Mouse (Mus musculus): Measurements from ENCODE around the gene Sprr4. TPM values are rescaled to one million over a fixed set of nuclear protein-coding genes. Genes with fewer than 3 reads are reported as not detected.
"Not testable (repeated sequence)": the region's sequence is repeated elsewhere in the genome, so short reads cannot be mapped to it uniquely, and the experiment has no call there.

Sprr4 gene
- total RNA-seq (2014; fragmentation: Nextera tagmentation): not detected in 2 replicates
- total RNA-seq (2017): not detected in 2 replicates

DNA sequence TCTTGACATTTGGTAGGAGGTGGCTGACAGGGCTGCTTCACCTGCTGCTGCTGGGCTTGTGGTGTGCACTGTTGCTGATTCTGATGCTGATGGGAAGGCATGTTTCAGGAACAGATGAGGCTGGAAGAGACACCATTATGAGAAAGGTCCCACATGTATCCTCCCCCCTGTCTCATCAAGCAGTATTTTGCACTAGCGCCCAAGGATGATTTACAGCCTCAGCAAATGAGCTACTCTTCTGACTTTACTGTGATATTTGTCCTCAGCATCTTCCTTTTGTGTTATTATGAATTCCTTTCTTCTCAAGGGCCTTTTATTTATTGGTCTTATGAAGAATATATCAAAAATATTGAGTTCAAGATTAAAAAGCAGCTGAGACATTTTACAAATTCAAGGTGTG lies at the start of gene Sprr4:
TSS of gene Sprr4 (minus strand) at position 101 of the 400 bp plus-strand sequence.
- ATAC-seq (replicated peaks; ENCODE audit: poor library complexity, severe bottlenecking): no peak

DNA sequence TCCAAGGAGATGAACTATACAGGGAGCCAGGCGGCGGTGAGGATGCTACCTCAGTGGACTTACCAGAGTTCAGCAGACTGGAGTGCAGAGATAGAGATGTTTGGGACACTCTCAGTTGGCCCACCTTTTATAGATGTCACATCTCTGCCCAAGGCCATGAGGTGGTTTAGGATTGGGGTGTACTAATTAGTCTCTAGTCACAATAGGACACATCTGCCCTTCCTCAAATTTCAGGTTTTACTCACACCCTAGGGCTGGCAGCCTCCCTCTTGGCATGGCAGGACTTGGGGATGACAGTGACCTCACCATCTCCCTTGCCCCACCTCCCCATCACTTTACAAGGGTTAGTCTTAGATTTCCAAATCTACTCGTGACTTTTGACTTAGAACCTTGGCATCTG lies 34.1 kb upstream of the Sprr4 start, which contains the start of gene 2310046K23Rik:
TSS of gene 2310046K23Rik (minus strand) at position 101 of the 400 bp plus-strand sequence.
- ATAC-seq (replicated peaks; ENCODE audit: poor library complexity, severe bottlenecking): no peak

DNA sequence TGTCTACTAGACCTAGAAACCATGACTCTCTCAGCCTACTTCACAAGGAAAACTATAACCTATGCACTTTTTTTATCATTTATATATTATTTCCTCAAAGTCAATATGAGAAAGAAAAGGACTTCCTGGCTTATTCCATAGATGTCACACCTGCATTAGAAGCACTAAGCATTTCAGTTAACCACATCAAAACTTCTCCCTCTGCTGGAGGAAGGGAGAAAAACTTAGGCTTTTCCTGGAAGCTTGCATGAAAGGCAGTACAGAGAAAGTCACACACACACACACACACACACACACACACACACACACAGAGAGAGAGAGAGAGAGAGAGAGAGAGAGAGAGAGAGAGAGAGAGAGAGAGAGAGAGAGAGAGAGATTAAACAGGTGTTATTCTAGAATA lies 12.0 kb upstream of the Sprr4 start:
- no peak for ATAC-seq (replicated peaks; ENCODE audit: poor library complexity, severe bottlenecking)

DNA sequence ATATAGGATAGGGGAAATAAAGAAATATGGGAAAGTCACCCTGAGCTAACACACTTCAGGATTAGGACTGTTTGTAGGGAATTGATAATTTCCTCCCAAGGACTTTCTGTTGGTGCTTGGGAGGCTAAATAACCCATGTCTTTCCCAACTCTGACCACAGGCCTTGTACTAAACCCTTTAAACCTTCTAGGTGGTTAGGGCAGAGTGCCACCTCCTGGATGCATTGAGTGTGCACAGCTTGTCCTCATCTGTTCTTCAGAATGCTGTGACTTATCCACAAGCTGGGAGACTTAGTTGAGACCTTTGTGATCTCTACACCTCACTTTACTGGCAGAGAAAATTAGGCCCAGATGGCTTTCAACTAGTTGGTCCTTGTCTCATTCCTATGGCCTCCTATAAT lies 10.5 kb upstream of the Sprr4 start:
- no peak for ATAC-seq (replicated peaks; ENCODE audit: poor library complexity, severe bottlenecking)

DNA sequence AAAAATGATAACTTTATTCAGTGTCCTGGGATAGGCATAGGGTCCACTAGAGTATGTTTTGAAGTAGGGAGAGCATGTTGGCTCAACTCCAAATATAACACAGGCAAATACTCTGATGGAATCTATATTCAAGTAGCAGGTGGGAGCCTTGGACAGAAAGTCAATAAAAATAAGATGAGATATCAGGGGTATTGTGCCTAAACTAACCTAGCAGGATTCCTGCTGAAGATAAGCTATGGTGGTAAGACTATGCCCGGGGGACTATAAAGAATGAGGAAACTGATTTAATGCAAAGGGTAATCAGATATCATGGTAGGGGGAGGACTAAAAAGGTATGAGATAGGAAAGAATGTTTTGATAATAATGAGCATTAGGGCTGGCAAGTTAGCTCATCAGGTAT lies 7.9 kb upstream of the Sprr4 start:
- no peak for ATAC-seq (replicated peaks; ENCODE audit: poor library complexity, severe bottlenecking)

DNA sequence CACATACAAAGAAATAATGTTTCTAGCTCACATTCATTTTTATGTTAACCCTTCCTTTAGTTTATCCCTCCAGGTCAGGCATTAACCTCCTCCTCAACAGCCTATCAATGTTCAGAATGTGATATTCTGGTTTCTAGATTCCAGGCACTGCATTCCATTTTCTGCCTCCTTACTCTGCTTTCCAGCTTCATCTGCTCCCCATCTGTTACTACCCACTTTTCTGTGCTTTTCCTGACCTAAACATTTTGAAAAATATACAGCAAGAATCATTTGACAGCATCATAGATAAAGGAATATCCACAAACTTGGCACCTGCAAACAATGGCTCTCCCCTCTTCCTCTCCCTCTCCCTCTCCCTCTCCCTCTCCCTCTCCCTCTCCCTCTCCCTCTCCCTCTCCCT lies 3.2 kb upstream of the Sprr4 start:
- ATAC-seq (replicated peaks; ENCODE audit: poor library complexity, severe bottlenecking): no peak

DNA sequence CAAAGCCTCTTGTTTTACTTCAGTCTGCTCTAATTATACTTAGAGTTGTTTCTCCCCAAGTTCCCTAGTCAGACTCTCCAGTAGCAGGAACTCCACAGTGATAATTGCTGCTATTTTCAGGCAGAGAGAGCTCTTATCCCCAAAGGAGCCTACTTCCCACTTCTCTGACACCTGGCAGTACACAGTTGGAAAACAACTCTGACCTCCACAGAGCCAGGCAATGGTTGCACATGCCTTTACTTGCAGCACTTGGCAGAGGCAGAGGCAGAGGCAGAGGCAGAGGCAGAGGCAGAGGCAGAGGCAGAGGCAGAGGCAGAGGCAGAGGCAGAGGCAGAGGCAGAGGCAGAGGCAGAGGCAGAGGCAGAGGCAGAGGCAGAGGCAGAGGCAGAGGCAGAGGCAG lies 10.0 kb downstream of the Sprr4 start:
- ATAC-seq (replicated peaks; ENCODE audit: poor library complexity, severe bottlenecking): not testable (repeated sequence)

DNA sequence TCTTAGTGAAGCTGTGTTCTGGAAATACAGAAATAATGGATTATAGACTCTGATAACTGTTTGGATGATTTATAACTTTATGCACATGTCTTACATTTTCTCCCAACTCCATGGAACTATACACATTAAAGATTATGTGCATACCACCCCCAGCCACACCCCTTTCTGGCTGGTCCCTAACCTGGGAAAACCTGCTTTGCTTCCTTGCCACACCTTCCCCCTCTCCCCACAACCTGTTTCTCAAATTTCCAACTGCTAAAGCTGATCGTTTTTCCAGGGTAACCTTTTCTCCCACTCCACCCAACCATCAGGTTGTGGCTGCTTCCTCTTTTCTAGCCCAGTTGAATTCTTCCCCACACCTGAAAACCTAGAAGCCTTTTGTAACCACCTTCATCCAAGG lies 14.0 kb downstream of the Sprr4 start:
- no peak for ATAC-seq (replicated peaks; ENCODE audit: poor library complexity, severe bottlenecking)

DNA sequence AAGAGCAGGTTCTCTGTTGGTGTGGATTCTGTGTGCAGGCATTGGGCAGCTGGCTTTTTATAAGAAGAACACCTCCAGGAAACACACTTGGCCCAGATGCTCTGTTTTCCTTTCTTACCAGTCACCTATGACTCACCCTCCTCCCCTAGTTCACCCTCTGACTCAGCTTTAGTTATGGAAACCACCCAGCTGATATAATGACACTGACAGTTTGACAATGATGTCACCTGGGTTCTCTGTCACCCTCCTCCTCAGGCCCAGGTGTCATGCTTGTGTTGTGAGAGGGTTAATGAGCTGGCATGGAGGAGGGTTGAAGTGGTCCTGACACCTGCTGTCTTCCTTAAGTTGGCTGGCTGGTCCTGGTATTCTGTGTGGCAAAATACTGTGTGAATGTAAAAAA lies 14.4 kb downstream of the Sprr4 start, which contains the start of gene Sprr1a:
TSS of gene Sprr1a (minus strand) at position 33 of the 400 bp plus-strand sequence.
- no peak for ATAC-seq (replicated peaks; ENCODE audit: poor library complexity, severe bottlenecking)

DNA sequence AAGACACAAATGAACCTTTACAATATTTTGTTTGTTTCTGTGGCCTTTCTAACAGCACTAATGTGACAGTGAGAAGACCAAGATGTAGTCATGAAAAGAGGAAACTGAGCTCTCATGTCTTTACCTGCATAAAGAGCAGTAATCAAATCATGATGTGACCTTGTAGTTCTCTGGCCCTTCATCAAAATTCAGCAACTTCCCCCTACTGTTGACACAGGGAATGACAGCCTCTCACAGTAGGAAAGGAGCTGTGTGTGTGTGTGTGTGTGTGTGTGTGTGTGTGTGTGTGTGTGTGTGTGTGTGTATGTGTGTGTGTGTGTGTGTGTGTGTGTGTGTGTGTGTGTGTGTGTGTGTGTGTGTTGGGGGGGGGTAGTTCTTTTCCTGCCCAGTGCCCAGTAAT lies 19.0 kb downstream of the Sprr4 start:
- ATAC-seq (replicated peaks; ENCODE audit: poor library complexity, severe bottlenecking): not testable (repeated sequence)

DNA sequence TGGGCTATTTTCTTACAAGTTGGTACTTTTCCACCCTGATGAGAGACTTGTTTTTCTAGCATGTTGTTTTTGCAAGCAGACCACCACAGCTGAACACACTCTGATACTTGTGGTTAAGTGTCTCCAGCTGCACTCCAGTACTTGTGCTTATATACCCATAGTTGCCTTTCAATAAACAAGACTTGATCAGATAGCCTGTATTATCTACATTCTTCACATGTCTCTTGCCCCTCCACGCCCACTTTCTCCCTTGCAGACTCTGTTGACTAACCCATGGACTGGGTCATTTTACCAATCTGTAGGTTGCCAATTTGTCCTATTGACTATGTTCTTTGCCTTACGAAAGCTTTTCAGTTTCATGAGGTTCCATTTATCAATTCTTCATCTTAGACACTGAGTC lies 30.2 kb downstream of the Sprr4 start:
- no peak for ATAC-seq (replicated peaks; ENCODE audit: poor library complexity, severe bottlenecking)

DNA sequence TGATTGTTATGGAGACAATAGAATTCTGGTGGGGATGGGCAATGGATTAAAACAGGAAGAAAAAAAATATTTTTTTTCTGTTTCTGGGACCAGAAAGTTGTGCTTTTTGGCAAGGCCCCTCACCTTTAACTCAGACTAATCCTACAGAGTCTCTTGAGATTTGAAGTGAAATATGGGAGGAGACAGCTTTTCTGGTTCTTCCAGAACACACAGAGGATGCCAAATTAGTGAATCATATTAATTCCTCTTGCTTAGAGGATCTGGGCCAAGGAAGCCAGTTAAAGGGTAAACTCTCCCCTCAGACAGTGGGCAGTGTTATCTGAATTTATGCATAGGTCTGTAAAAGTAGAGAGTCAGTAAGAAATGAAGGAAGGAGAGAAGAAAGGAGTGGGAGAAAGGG lies 32.9 kb downstream of the Sprr4 start:
- no peak for ATAC-seq (replicated peaks; ENCODE audit: poor library complexity, severe bottlenecking)

DNA sequence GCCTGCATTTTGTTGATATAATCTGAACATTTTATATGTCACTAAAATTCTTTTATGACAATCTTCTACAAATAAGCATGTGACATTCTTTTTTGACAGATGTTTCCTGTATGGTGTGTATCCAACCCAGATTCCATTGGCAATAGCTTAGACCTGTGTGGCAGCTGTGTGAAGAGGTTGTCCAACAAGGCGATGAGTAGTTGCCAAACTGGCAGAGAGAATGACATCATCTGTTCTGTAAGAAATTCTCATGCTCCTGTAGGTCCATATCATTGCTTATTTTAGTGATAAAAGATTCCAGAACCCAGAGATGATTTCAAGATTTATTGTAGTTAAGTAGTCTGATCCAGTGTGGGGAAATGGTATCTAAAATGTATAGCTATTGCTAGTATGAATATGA lies 33.7 kb downstream of the Sprr4 start:
- no peak for ATAC-seq (replicated peaks; ENCODE audit: poor library complexity, severe bottlenecking)

DNA sequence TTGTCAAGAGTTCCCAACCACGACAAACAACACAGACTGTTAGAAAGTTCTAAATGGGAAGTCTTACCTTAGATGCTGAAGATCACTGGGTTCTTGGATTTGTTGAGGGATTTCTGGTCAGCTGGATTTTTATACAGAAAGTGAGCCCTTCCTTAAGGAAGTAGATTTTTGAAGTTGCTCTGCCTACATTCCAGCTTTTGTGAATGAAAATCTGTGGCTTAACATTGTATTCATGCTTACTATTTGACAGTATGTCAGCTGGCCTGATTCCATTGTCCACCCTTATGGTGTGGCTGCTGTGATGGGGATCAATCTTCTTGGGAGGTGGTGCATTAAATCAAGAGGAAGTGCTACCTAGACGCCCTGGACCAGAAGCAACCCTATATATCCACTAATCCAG lies 41.7 kb downstream of the Sprr4 start, which contains the start of gene Sprr3:
TSS of gene Sprr3 (minus strand) at position 101 of the 400 bp plus-strand sequence.
- no peak for ATAC-seq (replicated peaks; ENCODE audit: poor library complexity, severe bottlenecking)

DNA sequence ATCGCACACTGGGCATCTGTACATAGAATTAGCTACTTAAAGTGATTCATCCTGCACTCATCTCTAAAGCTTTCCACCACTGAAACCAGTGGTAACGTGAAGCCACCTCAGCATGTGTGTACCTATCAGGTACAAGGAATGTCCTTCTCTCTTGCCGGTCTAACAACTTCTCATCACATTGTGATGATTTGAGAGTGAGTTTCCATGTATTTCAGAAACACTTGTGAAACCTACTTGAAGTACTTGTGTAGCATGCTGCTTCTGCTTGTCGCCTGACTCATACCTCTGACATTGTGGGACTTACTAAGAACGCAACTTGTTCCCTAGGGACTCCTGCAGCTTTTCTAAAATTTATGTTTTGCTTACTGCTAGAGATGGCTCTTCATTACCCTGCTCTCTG lies 45.1 kb downstream of the Sprr4 start:
- no peak for ATAC-seq (replicated peaks; ENCODE audit: poor library complexity, severe bottlenecking)

Other genes starting within 250 kb of the Sprr4 start
- gene Sprr2a3, start 215.1 kb downstream of the Sprr4 start, total RNA-seq (2014; fragmentation: Nextera tagmentation): not detected in 2 replicates
- gene Sprr2a3, start 215.1 kb downstream of the Sprr4 start, total RNA-seq (2017): not detected in 2 replicates
- gene Sprr2b, start 183.9 kb downstream of the Sprr4 start, total RNA-seq (2014; fragmentation: Nextera tagmentation): not detected in 2 replicates
- not detected in 2 replicates for gene Sprr2b, start 183.9 kb downstream of the Sprr4 start, total RNA-seq (2017)
- gene Sprr2d, start 161.4 kb downstream of the Sprr4 start, total RNA-seq (2014; fragmentation: Nextera tagmentation): not detected in 2 replicates
- gene Sprr2d, start 161.4 kb downstream of the Sprr4 start, total RNA-seq (2017): not detected in 2 replicates
- not detected in 2 replicates for gene Sprr2e, start 148.3 kb downstream of the Sprr4 start, total RNA-seq (2014; fragmentation: Nextera tagmentation)
- gene Sprr2e, start 148.3 kb downstream of the Sprr4 start, total RNA-seq (2017): not detected in 2 replicates
- not detected in 2 replicates for gene Sprr2f, start 135.3 kb downstream of the Sprr4 start, total RNA-seq (2014; fragmentation: Nextera tagmentation)
- gene Sprr2f, start 135.3 kb downstream of the Sprr4 start, total RNA-seq (2017): not detected in 2 replicates
- gene Sprr2h, start 114.8 kb downstream of the Sprr4 start, total RNA-seq (2014; fragmentation: Nextera tagmentation): not detected in 2 replicates
- not detected in 2 replicates for gene Sprr2h, start 114.8 kb downstream of the Sprr4 start, total RNA-seq (2017)
- gene Sprr2i, start 92.5 kb downstream of the Sprr4 start, total RNA-seq (2014; fragmentation: Nextera tagmentation): not detected in 2 replicates
- gene Sprr2i, start 92.5 kb downstream of the Sprr4 start, total RNA-seq (2017): not detected in 2 replicates
- gene Sprr2j-ps, start 82.4 kb downstream of the Sprr4 start, total RNA-seq (2014; fragmentation: Nextera tagmentation): not detected in 2 replicates
- gene Sprr2j-ps, start 82.4 kb downstream of the Sprr4 start, total RNA-seq (2017): not detected in 2 replicates
- gene Gm9774, start 71.1 kb downstream of the Sprr4 start, total RNA-seq (2014; fragmentation: Nextera tagmentation): 5.2 and 10.9 TPM in 2 replicates
- gene Gm9774, start 71.1 kb downstream of the Sprr4 start, total RNA-seq (2017): 1.2 TPM in 2 replicates
- not detected in 2 replicates for gene Sprr2k, start 67.9 kb downstream of the Sprr4 start, total RNA-seq (2014; fragmentation: Nextera tagmentation)
- gene Sprr2k, start 67.9 kb downstream of the Sprr4 start, total RNA-seq (2017): not detected in 2 replicates
- gene Sprr1b, start 61.7 kb downstream of the Sprr4 start, total RNA-seq (2014; fragmentation: Nextera tagmentation): not detected in 2 replicates
- not detected in 2 replicates for gene Sprr1b, start 61.7 kb downstream of the Sprr4 start, total RNA-seq (2017)
- not detected in 2 replicates for gene Sprr3, start 41.8 kb downstream of the Sprr4 start, total RNA-seq (2014; fragmentation: Nextera tagmentation)
- gene Sprr3, start 41.8 kb downstream of the Sprr4 start, total RNA-seq (2017): not detected in 2 replicates
- not detected in 2 replicates for gene Sprr1a, start 14.6 kb downstream of the Sprr4 start, total RNA-seq (2014; fragmentation: Nextera tagmentation)
- not detected in 2 replicates for gene Sprr1a, start 14.6 kb downstream of the Sprr4 start, total RNA-seq (2017)
- gene 2310046K23Rik, start 34.0 kb upstream of the Sprr4 start, total RNA-seq (2014; fragmentation: Nextera tagmentation): not detected in 2 replicates
- not detected in 2 replicates for gene 2310046K23Rik, start 34.0 kb upstream of the Sprr4 start, total RNA-seq (2017)
- gene Ivl, start 73.2 kb upstream of the Sprr4 start, total RNA-seq (2014; fragmentation: Nextera tagmentation): not detected in 2 replicates
- not detected in 2 replicates for gene Ivl, start 73.2 kb upstream of the Sprr4 start, total RNA-seq (2017)
- not detected in 2 replicates for gene Smcp, start 88.5 kb upstream of the Sprr4 start, total RNA-seq (2014; fragmentation: Nextera tagmentation)
- gene Smcp, start 88.5 kb upstream of the Sprr4 start, total RNA-seq (2017): not detected in 2 replicates
- not detected in 2 replicates for gene 2210017I01Rik, start 107.0 kb upstream of the Sprr4 start, total RNA-seq (2014; fragmentation: Nextera tagmentation)
- not detected in 2 replicates for gene 2210017I01Rik, start 107.0 kb upstream of the Sprr4 start, total RNA-seq (2017)
- gene Lce6a, start 121.2 kb upstream of the Sprr4 start, total RNA-seq (2014; fragmentation: Nextera tagmentation): not detected in 2 replicates
- gene Lce6a, start 121.2 kb upstream of the Sprr4 start, total RNA-seq (2017): not detected in 2 replicates
- gene Lce1a1, start 147.8 kb upstream of the Sprr4 start, total RNA-seq (2014; fragmentation: Nextera tagmentation): not detected in 2 replicates
- gene Lce1a1, start 147.8 kb upstream of the Sprr4 start, total RNA-seq (2017): not detected in 2 replicates
- gene Lce1b, start 156.4 kb upstream of the Sprr4 start, total RNA-seq (2014; fragmentation: Nextera tagmentation): not detected in 2 replicates
- gene Lce1b, start 156.4 kb upstream of the Sprr4 start, total RNA-seq (2017): not detected in 2 replicates
- not detected in 2 replicates for gene Lce1a2, start 169.8 kb upstream of the Sprr4 start, total RNA-seq (2014; fragmentation: Nextera tagmentation)
- not detected in 2 replicates for gene Lce1a2, start 169.8 kb upstream of the Sprr4 start, total RNA-seq (2017)
- gene Lce1c, start 178.8 kb upstream of the Sprr4 start, total RNA-seq (2014; fragmentation: Nextera tagmentation): not detected in 2 replicates
- not detected in 2 replicates for gene Lce1c, start 178.8 kb upstream of the Sprr4 start, total RNA-seq (2017)
- not detected in 2 replicates for gene Lce1d, start 186.7 kb upstream of the Sprr4 start, total RNA-seq (2014; fragmentation: Nextera tagmentation)
- not detected in 2 replicates for gene Lce1d, start 186.7 kb upstream of the Sprr4 start, total RNA-seq (2017)
- gene Lce1e, start 208.6 kb upstream of the Sprr4 start, total RNA-seq (2014; fragmentation: Nextera tagmentation): not detected in 2 replicates
- gene Lce1e, start 208.6 kb upstream of the Sprr4 start, total RNA-seq (2017): not detected in 2 replicates
- not detected in 2 replicates for gene Lce1f, start 219.9 kb upstream of the Sprr4 start, total RNA-seq (2014; fragmentation: Nextera tagmentation)
- not detected in 2 replicates for gene Lce1f, start 219.9 kb upstream of the Sprr4 start, total RNA-seq (2017)
- gene Gm38119, start 238.6 kb upstream of the Sprr4 start, total RNA-seq (2014; fragmentation: Nextera tagmentation): not detected in 2 replicates
- gene Gm38119, start 238.6 kb upstream of the Sprr4 start, total RNA-seq (2017): not detected in 2 replicates

Measured in granulocyte monocyte progenitor cell, adult 5-6 weeks (primary cell).